Mouse (Mus musculus): ENCODE measurements around the gene Gadd45g. TPM values are rescaled to one million over a fixed set of nuclear protein-coding genes. Genes with fewer than 3 reads are reported as not detected.

The Gadd45g gene
- total RNA-seq, 2 experiments from 2014 or later: 11.6 to 13.3 TPM

- no peak for DNase-seq (ENCODE audit: low spot score in 2 of 2)
Measured at GRCm38 (mm10) chr13:51881271-51882128, 35.0 kb downstream of the Gadd45g start.

GRCm38 (mm10) chr13:51882218-51882617, 35.7 kb downstream of the Gadd45g start:
- no peak for DNase-seq (ENCODE audit: low spot score in 2 of 2)

- DNase-seq (ENCODE audit: low spot score in 2 of 2): no peak
Measured at GRCm38 (mm10) chr13:51884250-51884649, 37.8 kb downstream of the Gadd45g start.

GRCm38 (mm10) chr13:51885594-51885993, 39.1 kb downstream of the Gadd45g start:
- no peak for DNase-seq (ENCODE audit: low spot score in 2 of 2)

- no peak for DNase-seq (ENCODE audit: low spot score in 2 of 2)
Measured at GRCm38 (mm10) chr13:51886085-51886484, 39.6 kb downstream of the Gadd45g start.

GRCm38 (mm10) chr13:51886723-51887122, 40.2 kb downstream of the Gadd45g start:
- peak in 1 of 2 experiments; percentile 65 for DNase-seq (ENCODE audit: low spot score in 2 of 2)

- no peak for DNase-seq (ENCODE audit: low spot score in 2 of 2)
Measured at GRCm38 (mm10) chr13:51888426-51888825, 41.9 kb downstream of the Gadd45g start.

GRCm38 (mm10) chr13:51891825-51892532, 45.5 kb downstream of the Gadd45g start:
- DNase-seq (ENCODE audit: low spot score in 2 of 2): no peak

- no peak for DNase-seq (ENCODE audit: low spot score in 2 of 2)
Measured at GRCm38 (mm10) chr13:51897579-51897978, 51.1 kb downstream of the Gadd45g start.

Other genes starting within 250 kb of the Gadd45g start
- 10 to 100 TPM; 22.3 to 26.5 TPM for gene Cks2, start 201.4 kb upstream of the Gadd45g start, total RNA-seq (2021)
- 10 to 100 TPM; 14.9 to 17.6 TPM for gene Secisbp2, start 195.0 kb upstream of the Gadd45g start, total RNA-seq (2021)
- gene Sema4d, start 52.9 kb upstream of the Gadd45g start, total RNA-seq (2021): 10 to 100 TPM; 75.1 to 92.5 TPM

Data from gastrocnemius, postnatal 4 days (tissue).